ENCODE assay signal across 8 mouse cellular contexts in the genomic region with DNA sequence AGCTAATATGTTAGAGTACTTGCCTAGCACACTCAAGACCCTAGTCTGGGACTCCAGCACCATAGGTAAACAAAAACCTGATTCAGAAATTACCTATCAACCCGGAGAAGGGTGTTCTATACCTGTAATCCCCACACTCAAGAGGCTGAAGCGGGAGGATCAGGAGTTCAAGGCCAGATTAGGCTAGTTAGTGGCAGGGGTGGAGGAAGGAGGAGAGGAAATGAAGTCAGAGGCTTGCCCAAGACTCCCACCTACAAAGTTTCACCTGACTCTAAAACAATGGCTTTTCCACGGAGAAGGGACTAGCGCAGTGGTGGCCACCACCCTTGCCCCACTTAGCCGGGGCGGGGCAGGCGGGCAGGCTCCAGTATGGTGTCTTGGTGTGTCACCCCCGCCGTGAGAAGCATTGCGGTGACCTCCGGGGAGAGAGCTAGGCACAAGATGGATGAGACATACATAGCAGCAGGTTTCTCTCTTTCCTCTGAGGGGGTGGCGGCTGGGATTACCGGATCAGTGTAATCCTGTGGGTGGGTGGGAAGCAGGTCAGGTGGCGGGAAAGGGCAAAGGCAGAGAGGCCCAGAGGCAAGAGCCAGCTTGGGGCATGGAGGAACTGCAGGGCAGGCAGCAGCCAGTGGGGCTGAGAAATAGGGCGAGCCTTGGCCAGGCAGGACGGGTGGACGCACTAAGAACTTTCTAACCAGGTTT. TPM values are rescaled to one million over a fixed set of nuclear protein-coding genes. Genes with fewer than 3 reads are reported as not detected.
A peak's percentile ranks its signal among the peaks of the same experiment; 100 is the strongest.
DNase-seq lines count a peak whose midpoint lies in the region; ATAC-seq and TF ChIP-seq lines count a peak whose summit lies in the region.

No protein-coding gene starts in this region.

- no peak for DNase-seq in gastrocnemius, adult 2 months
- DNase-seq in gastrocnemius, postnatal 25 days: no peak
- peak; percentile 8 for DNase-seq in brain, adult 2 months (ENCODE audit: low read depth, low spot score)
- no peak for DNase-seq in hindbrain, embryonic 14.5 days (ENCODE audit: low spot score)
- DNase-seq in midbrain, postnatal 0 days (ENCODE audit: low spot score): no peak
- no peak for DNase-seq in MN1 (ENCODE audit: low spot score)
- no peak for DNase-seq in gastrocnemius, adult 8-10 months (ENCODE audit: low spot score in 2 of 2)

- H3K27ac ChIP-seq in gastrocnemius, adult 2 months: no peak overlapping the region
- H3K27ac ChIP-seq in hindbrain, embryonic 14.5 days: peak overlapping the region; percentile 79
- H3K27ac ChIP-seq in midbrain, postnatal 0 days (ENCODE audit: low read depth, low read length): no peak overlapping the region

- H3K4me2 ChIP-seq in hindbrain, embryonic 14.5 days (replicated peaks): peak overlapping the region; percentile 49
- peak overlapping the region; percentile 40 for H3K4me2 ChIP-seq in midbrain, postnatal 0 days (ENCODE audit: low read depth, low read length, poor library complexity, severe bottlenecking)

- TF ChIP-seq CTCF in gastrocnemius, adult 2 months (IDR thresholded peaks at IDR 0.05): no peak
- no peak for TF ChIP-seq CTCF in midbrain, postnatal 0 days (IDR thresholded peaks at IDR 0.05)

- peak overlapping the region; percentile 44; the same call in 1 of the 2 replicates for H3K4me3 ChIP-seq in gastrocnemius, adult 2 months
- H3K4me3 ChIP-seq in hindbrain, embryonic 14.5 days (replicated peaks; ENCODE audit: low read length): 0 out of 2 replicates have a peak overlapping the region, but pooled peaks have one; percentile 3
- no peak overlapping the region for H3K4me3 ChIP-seq in midbrain, postnatal 0 days (ENCODE audit: low read depth, low read length)

- peaks cover 26% of the 10 kb centered on the region for H3K4me1 ChIP-seq in hindbrain, embryonic 14.5 days (replicated peaks; ENCODE audit: control insufficient read depth, insufficient read depth, low read length)
- H3K4me1 ChIP-seq in midbrain, postnatal 0 days (ENCODE audit: insufficient read depth, low read length): no peaks in the 10 kb centered on the region

- H3K27me3 ChIP-seq in hindbrain, embryonic 14.5 days (ENCODE audit: control insufficient read depth, insufficient read depth, low read length): no peaks in the 10 kb centered on the region
- no peaks in the 10 kb centered on the region for H3K27me3 ChIP-seq in midbrain, postnatal 0 days (ENCODE audit: insufficient read depth, low read length)

- no peak overlapping the region; the same call in 1 of the 2 replicates for H3K9ac ChIP-seq in hindbrain, embryonic 14.5 days
- no peak overlapping the region for H3K9ac ChIP-seq in midbrain, postnatal 0 days (replicated peaks; ENCODE audit: low read length, poor library complexity, severe bottlenecking)

- WGBS in hindbrain, embryonic 14.5 days: 12% methylated on average over 15 of the region's 17 CpGs
- 11% methylated on average over 17 of the region's 17 CpGs for WGBS in midbrain, postnatal 0 days

- H3K9me3 ChIP-seq in hindbrain, embryonic 14.5 days (ENCODE audit: control insufficient read depth, low read length): no peaks in the 10 kb centered on the region
- no peaks in the 10 kb centered on the region for H3K9me3 ChIP-seq in midbrain, postnatal 0 days (ENCODE audit: low read length)

- no peak for ATAC-seq in hindbrain, embryonic 14.5 days (ENCODE audit: low FRiP score)
- ATAC-seq in midbrain, postnatal 0 days (ENCODE audit: low FRiP score): no peak; the same call in 1 of the 2 replicates
- ATAC-seq in erythroblast, adult 5-6 weeks (replicated peaks; ENCODE audit: low FRiP score, poor library complexity, severe bottlenecking): no peak

- no peaks in the 10 kb centered on the region for H3K36me3 ChIP-seq in hindbrain, embryonic 14.5 days (replicated peaks; ENCODE audit: control insufficient read depth, insufficient read depth)
- H3K36me3 ChIP-seq in midbrain, postnatal 0 days (ENCODE audit: insufficient read depth, low read length): no peaks in the 10 kb centered on the region

- intact Hi-C loops in gastrocnemius, adult 2 months (cut with DNase I): no loop called here

RNA-seq across cellular contexts. Expression of a gene that starts 25.8 kb away (rescaled TPM):
- total RNA-seq in gastrocnemius, adult 2 months (2021): under 1 TPM in 1 of 2 experiments, not detected in 1; 0.61 TPM
- total RNA-seq in gastrocnemius, postnatal 25 days (2021): under 1 TPM; 0.29 to 0.61 TPM
- polyA plus RNA-seq in hindbrain, embryonic 14.5 days (2014; fragmentation: Nextera tagmentation; extraction: Ambion mirVana): 59.6 and 60.2 TPM in 2 replicates
- total RNA-seq in midbrain, postnatal 0 days (2014; rRNA removed): 72.5 and 82.9 TPM in 2 replicates
- polyA plus RNA-seq in midbrain, postnatal 0 days (2015; fragmentation: Nextera tagmentation; extraction: Ambion mirVana): 41.1 and 52.1 TPM in 2 replicates
- total RNA-seq in erythroblast, adult 5-6 weeks (2015; ENCODE audit: low replicate concordance): not detected in 2 replicates
- not detected in 2 replicates for total RNA-seq in erythroblast, adult 5-6 weeks (2017; ENCODE audit: low replicate concordance)
- total RNA-seq in gastrocnemius, adult 8-10 months (2022): under 1 TPM in 2 of 4 experiments, not detected in 2; 0.19 to 0.27 TPM

RNA-seq across cellular contexts. Expression of a gene that starts 54.8 kb away (rescaled TPM):
- total RNA-seq in gastrocnemius, adult 2 months (2021): 10 to 100 TPM; 38.7 to 60.9 TPM
- total RNA-seq in gastrocnemius, postnatal 25 days (2021): 10 to 100 TPM; 60.7 to 80.9 TPM
- 1,199 and 1,253 TPM in 2 replicates for polyA plus RNA-seq in hindbrain, embryonic 14.5 days (2014; fragmentation: Nextera tagmentation; extraction: Ambion mirVana)
- total RNA-seq in midbrain, postnatal 0 days (2014; rRNA removed): 1,189 and 1,342 TPM in 2 replicates
- polyA plus RNA-seq in midbrain, postnatal 0 days (2015; fragmentation: Nextera tagmentation; extraction: Ambion mirVana): 1,504 and 1,624 TPM in 2 replicates
- 164 and 167 TPM in 2 replicates for total RNA-seq in erythroblast, adult 5-6 weeks (2015; ENCODE audit: low replicate concordance)
- total RNA-seq in erythroblast, adult 5-6 weeks (2017; ENCODE audit: low replicate concordance): 24.7 and 54.8 TPM in 2 replicates
- 10 to 100 TPM; 35.3 to 49.8 (median 42.5) TPM for total RNA-seq in gastrocnemius, adult 8-10 months (2022)

Comparison
In these comparisons a context has a peak if more than half of its experiments do, and no peak if none do; other contexts are left out.
1. RNA of a gene that starts 25.8 kb away (total RNA-seq): 72.5 to 82.9 TPM in midbrain, postnatal 0 days; 0.29 to 0.61 TPM in gastrocnemius, postnatal 25 days, 0.61 TPM in gastrocnemius, adult 2 months, 0.19 to 0.27 TPM in gastrocnemius, adult 8-10 months and not detected in erythroblast, adult 5-6 weeks; every median in the first group is over 10 times any median in the second.